Comparison of ENCODE assay signal across 11 mouse cellular contexts in the genomic region with DNA sequence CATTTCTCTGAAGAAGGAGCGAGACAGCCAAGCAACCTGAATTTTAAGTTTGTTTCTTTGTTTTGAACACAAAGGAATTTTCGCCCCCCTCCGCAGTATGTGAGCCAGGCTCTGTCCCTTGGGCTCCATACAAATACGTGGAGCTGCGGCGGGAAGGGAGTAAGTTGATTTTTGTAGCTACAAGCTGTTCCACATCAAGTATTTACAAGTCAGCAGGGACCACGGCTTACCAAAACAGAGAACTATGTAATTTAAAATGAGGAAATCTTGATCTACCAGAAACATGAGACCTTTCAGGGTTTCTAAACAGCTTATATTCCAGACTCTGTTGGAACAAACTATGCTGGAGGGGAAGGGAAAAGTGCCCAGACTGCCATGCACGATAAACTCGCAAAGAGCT. TPM values are rescaled to one million over a fixed set of nuclear protein-coding genes. Genes with fewer than 3 reads are reported as not detected.
A peak's percentile ranks its signal among the peaks of the same experiment; 100 is the strongest.
DNase-seq lines count a peak whose midpoint lies in the region; ATAC-seq lines count a peak whose summit lies in the region.
"Had no signal": no experiment of that assay in that cellular context is flagged by ENCODE, and none has a peak within 500 bp of the region (broad histone marks: within the 10 kb centered on the region; RNA-seq: fewer than 3 reads in every experiment).

No protein-coding gene starts in this region.

- no peaks in the 10 kb centered on the region for H3K36me3 ChIP-seq in midbrain, embryonic 13.5 days
- H3K36me3 ChIP-seq in midbrain, embryonic 11.5 days (ENCODE audit: control insufficient read depth, insufficient read depth, low read length), result no peaks in the 10 kb centered on the region
- H3K36me3 ChIP-seq in embryonic facial prominence, embryonic 12.5 days, result no peaks in the 10 kb centered on the region
- H3K36me3 ChIP-seq in kidney, embryonic 15.5 days, result no peaks in the 10 kb centered on the region
- no peaks in the 10 kb centered on the region for H3K36me3 ChIP-seq in midbrain, embryonic 15.5 days (replicated peaks)

- H3K9me3 ChIP-seq in midbrain, embryonic 13.5 days, result no peaks in the 10 kb centered on the region
- H3K9me3 ChIP-seq in midbrain, embryonic 11.5 days (ENCODE audit: control insufficient read depth, low read length), result peaks cover 2% of the 10 kb centered on the region; the same call in 1 of the 2 replicates
- H3K9me3 ChIP-seq in embryonic facial prominence, embryonic 12.5 days, result no peaks in the 10 kb centered on the region
- H3K9me3 ChIP-seq in kidney, embryonic 15.5 days (replicated peaks), result no peaks in the 10 kb centered on the region
- H3K9me3 ChIP-seq in midbrain, embryonic 15.5 days, result no peaks in the 10 kb centered on the region

- H3K27ac ChIP-seq in midbrain, embryonic 13.5 days, result peak overlapping the region; percentile 56; the same call in 1 of the 2 replicates
- no peak overlapping the region for H3K27ac ChIP-seq in midbrain, embryonic 11.5 days (ENCODE audit: low read depth, low read length)
- peak overlapping the region; percentile 72 for H3K27ac ChIP-seq in embryonic facial prominence, embryonic 12.5 days
- peak overlapping the region; percentile 89 for H3K27ac ChIP-seq in kidney, embryonic 15.5 days
- peak overlapping the region; percentile 34; the same call in 1 of the 2 replicates for H3K27ac ChIP-seq in midbrain, embryonic 15.5 days

- H3K4me2 ChIP-seq in midbrain, embryonic 13.5 days (replicated peaks), result no peak overlapping the region
- no peak overlapping the region for H3K4me2 ChIP-seq in midbrain, embryonic 11.5 days
- no peak overlapping the region for H3K4me2 ChIP-seq in embryonic facial prominence, embryonic 12.5 days (replicated peaks)
- H3K4me2 ChIP-seq in kidney, embryonic 15.5 days, result peak overlapping the region; percentile 12; the same call in 1 of the 2 replicates
- H3K4me2 ChIP-seq in midbrain, embryonic 15.5 days, result no peak overlapping the region

- WGBS in midbrain, embryonic 13.5 days, result 48% methylated on average over 9 of the region's 9 CpGs
- 70% methylated on average over 9 of the region's 9 CpGs for WGBS in midbrain, embryonic 11.5 days
- 52% methylated on average over 9 of the region's 9 CpGs for WGBS in embryonic facial prominence, embryonic 12.5 days
- 39% methylated on average over 9 of the region's 9 CpGs for WGBS in kidney, embryonic 15.5 days
- 36% methylated on average over 9 of the region's 9 CpGs for WGBS in midbrain, embryonic 15.5 days

- DNase-seq in midbrain, embryonic 11.5 days (ENCODE audit: low spot score, missing footprints), result no peak
- no peak for DNase-seq in adrenal gland, adult 8-10 months
- DNase-seq in adrenal gland, postnatal 4 days (ENCODE audit: low spot score in 2 of 2), result no peak
- DNase-seq in ovary, postnatal 36 days (ENCODE audit: low spot score), result no peak
- DNase-seq: cerebellum, adult 11 months; left cerebral cortex, postnatal 4 days; right cerebral cortex, postnatal 25 days had no signal

- H3K27me3 ChIP-seq in midbrain, embryonic 13.5 days, result no peaks in the 10 kb centered on the region
- no peaks in the 10 kb centered on the region for H3K27me3 ChIP-seq in midbrain, embryonic 11.5 days (ENCODE audit: control insufficient read depth, insufficient read depth, low read length)
- H3K27me3 ChIP-seq in embryonic facial prominence, embryonic 12.5 days, result no peaks in the 10 kb centered on the region
- no peaks in the 10 kb centered on the region for H3K27me3 ChIP-seq in kidney, embryonic 15.5 days
- H3K27me3 ChIP-seq in midbrain, embryonic 15.5 days (replicated peaks), result no peaks in the 10 kb centered on the region

- no peak for ATAC-seq in midbrain, embryonic 13.5 days
- no peak for ATAC-seq in midbrain, embryonic 11.5 days (ENCODE audit: low FRiP score)
- ATAC-seq in embryonic facial prominence, embryonic 12.5 days (ENCODE audit: insufficient number of reproducible peaks, insufficient read depth, low FRiP score, low TSS enrichment), result no peak
- ATAC-seq in kidney, embryonic 15.5 days (replicated peaks; ENCODE audit: low FRiP score), result peak; percentile 55; the same call in 1 of the 2 replicates
- no peak for ATAC-seq in midbrain, embryonic 15.5 days (replicated peaks)

- no peak overlapping the region for H3K4me3 ChIP-seq in midbrain, embryonic 13.5 days (replicated peaks)
- H3K4me3 ChIP-seq in midbrain, embryonic 11.5 days (ENCODE audit: low read depth, low read length), result no peak overlapping the region
- no peak overlapping the region for H3K4me3 ChIP-seq in embryonic facial prominence, embryonic 12.5 days
- no peak overlapping the region for H3K4me3 ChIP-seq in kidney, embryonic 15.5 days (replicated peaks)
- no peak overlapping the region for H3K4me3 ChIP-seq in midbrain, embryonic 15.5 days

- no peak overlapping the region for H3K9ac ChIP-seq in midbrain, embryonic 13.5 days (replicated peaks)
- H3K9ac ChIP-seq in midbrain, embryonic 11.5 days (ENCODE audit: low read length), result no peak overlapping the region; the same call in 1 of the 2 replicates
- H3K9ac ChIP-seq in embryonic facial prominence, embryonic 12.5 days, result no peak overlapping the region
- no peak overlapping the region for H3K9ac ChIP-seq in kidney, embryonic 15.5 days
- H3K9ac ChIP-seq in midbrain, embryonic 15.5 days, result no peak overlapping the region

- H3K4me1 ChIP-seq in midbrain, embryonic 13.5 days (replicated peaks), result peaks cover 8% of the 10 kb centered on the region
- H3K4me1 ChIP-seq in midbrain, embryonic 11.5 days (ENCODE audit: control insufficient read depth, insufficient read depth, low read length), result no peaks in the 10 kb centered on the region
- peaks cover 14% of the 10 kb centered on the region for H3K4me1 ChIP-seq in embryonic facial prominence, embryonic 12.5 days
- H3K4me1 ChIP-seq in kidney, embryonic 15.5 days, result peaks cover 46% of the 10 kb centered on the region
- peaks cover 11% of the 10 kb centered on the region for H3K4me1 ChIP-seq in midbrain, embryonic 15.5 days

RNA-seq across cellular contexts. Expression of a gene that starts 11.7 kb away (rescaled TPM):
- 37.3 and 41.4 TPM in 2 replicates for polyA plus RNA-seq in midbrain, embryonic 13.5 days (2015; fragmentation: Nextera tagmentation; extraction: Ambion mirVana)
- polyA plus RNA-seq in midbrain, embryonic 11.5 days (2014; fragmentation: Nextera tagmentation; extraction: Ambion mirVana), result 102 and 106 TPM in 2 replicates
- polyA plus RNA-seq in embryonic facial prominence, embryonic 12.5 days (2016; fragmentation: Nextera tagmentation; extraction: Ambion mirVana), result 98.8 and 103 TPM in 2 replicates
- polyA plus RNA-seq in kidney, embryonic 15.5 days (2015; fragmentation: Nextera tagmentation; extraction: Ambion mirVana), result 180 and 185 TPM in 2 replicates
- polyA plus RNA-seq in midbrain, embryonic 15.5 days (2015; fragmentation: Nextera tagmentation; extraction: Ambion mirVana), result 16.4 and 20.5 TPM in 2 replicates
- 100 to 1,000 TPM; 207 to 347 (median 262) TPM for total RNA-seq in adrenal gland, adult 8-10 months (2022)
- total RNA-seq in adrenal gland, postnatal 4 days (2021), result 100 to 1,000 TPM; 200 to 217 TPM

RNA-seq across cellular contexts. Expression of a gene that starts 37.0 kb away (rescaled TPM):
- 7.5 and 8.2 TPM in 2 replicates for polyA plus RNA-seq in midbrain, embryonic 13.5 days (2015; fragmentation: Nextera tagmentation; extraction: Ambion mirVana)
- polyA plus RNA-seq in midbrain, embryonic 11.5 days (2014; fragmentation: Nextera tagmentation; extraction: Ambion mirVana), result 3.6 and 4.8 TPM in 2 replicates
- polyA plus RNA-seq in embryonic facial prominence, embryonic 12.5 days (2016; fragmentation: Nextera tagmentation; extraction: Ambion mirVana), result 35.6 and 50.9 TPM in 2 replicates
- 5.9 and 12.6 TPM in 2 replicates for polyA plus RNA-seq in kidney, embryonic 15.5 days (2015; fragmentation: Nextera tagmentation; extraction: Ambion mirVana)
- 5.7 and 10.3 TPM in 2 replicates for polyA plus RNA-seq in midbrain, embryonic 15.5 days (2015; fragmentation: Nextera tagmentation; extraction: Ambion mirVana)
- 1 to 10 TPM in 2 of 4 experiments, under 1 TPM in 2; 0.81 to 2.2 (median 1.4) TPM for total RNA-seq in adrenal gland, adult 8-10 months (2022)
- 10 to 100 TPM; 26.7 to 68.4 TPM for total RNA-seq in adrenal gland, postnatal 4 days (2021)

RNA-seq across cellular contexts. Expression of a gene that starts 56.4 kb away (rescaled TPM):
- 13.3 and 14.6 TPM in 2 replicates for polyA plus RNA-seq in midbrain, embryonic 13.5 days (2015; fragmentation: Nextera tagmentation; extraction: Ambion mirVana)
- 19.7 and 27.2 TPM in 2 replicates for polyA plus RNA-seq in midbrain, embryonic 11.5 days (2014; fragmentation: Nextera tagmentation; extraction: Ambion mirVana)
- polyA plus RNA-seq in embryonic facial prominence, embryonic 12.5 days (2016; fragmentation: Nextera tagmentation; extraction: Ambion mirVana), result 38.5 and 39.0 TPM in 2 replicates
- 33.8 and 39.4 TPM in 2 replicates for polyA plus RNA-seq in kidney, embryonic 15.5 days (2015; fragmentation: Nextera tagmentation; extraction: Ambion mirVana)
- polyA plus RNA-seq in midbrain, embryonic 15.5 days (2015; fragmentation: Nextera tagmentation; extraction: Ambion mirVana), result 4.9 and 6.6 TPM in 2 replicates
- total RNA-seq in adrenal gland, adult 8-10 months (2022), result 1 to 10 TPM in 1 of 4 experiments, under 1 TPM in 3; 0.22 to 2.3 (median 0.67) TPM
- 10 to 100 TPM; 14.5 to 17.1 TPM for total RNA-seq in adrenal gland, postnatal 4 days (2021)
